Mouse (Mus musculus) spleen, postnatal 10 days (tissue): ENCODE results near the gene Ssx2ip.
A peak's percentile ranks its signal among the peaks of the same experiment; 100 is the strongest.
"Not testable (repeated sequence)": the region's sequence is repeated elsewhere in the genome, so short reads cannot be mapped to it uniquely, and the experiment has no call there.

Experiments used
- DNase-seq, 2 experiments: peaks; one replicate each; pipeline ENCODE4 v3.0.0; 2021 to 2022; ENCODE audit warnings: low spot score in 2 of 2

Gene Ssx2ip

GRCm38 (mm10) chr3:146403770-146404169 is 672 bp upstream of the Ssx2ip start:
- DNase-seq = no peak

GRCm38 (mm10) chr3:146405213-146406006 is 968 bp downstream of the Ssx2ip start:
- DNase-seq = peak; percentile 41 to 42

GRCm38 (mm10) chr3:146406007-146406341 is 1.5 kb downstream of the Ssx2ip start:
- no peak for DNase-seq

GRCm38 (mm10) chr3:146407086-146407721 is 2.8 kb downstream of the Ssx2ip start:
- no peak for DNase-seq

- peak in 1 of 2 experiments; percentile 30 for DNase-seq
These were observed 5.7 kb downstream of the Ssx2ip start for GRCm38 (mm10) chr3:146410114-146410513.

DNA sequence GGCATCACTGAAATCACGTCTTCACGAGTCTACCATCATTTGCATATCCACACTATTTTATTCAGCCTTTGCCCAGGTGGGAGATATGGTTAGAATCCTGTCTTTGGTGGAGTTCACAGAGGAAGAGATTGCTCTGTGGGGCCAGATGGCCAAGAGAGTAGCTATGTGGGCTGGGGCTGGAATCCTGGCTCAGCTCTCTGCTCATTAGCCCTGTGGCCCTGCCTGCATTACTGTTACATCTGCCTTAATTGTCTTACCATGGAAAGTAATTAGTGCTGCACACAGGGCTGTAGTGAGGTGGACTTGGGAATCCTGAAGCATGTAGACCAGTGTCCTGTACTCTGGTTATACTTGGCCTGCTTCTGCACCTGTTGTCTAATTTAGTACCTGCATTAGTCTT is 7.6 kb downstream of the Ssx2ip start:
- DNase-seq = no peak

- no peak for DNase-seq
These were observed 8.0 kb downstream of the Ssx2ip start for GRCm38 (mm10) chr3:146412480-146412879.

GRCm38 (mm10) chr3:146413016-146413415 is 8.6 kb downstream of the Ssx2ip start:
- DNase-seq = no peak

DNA sequence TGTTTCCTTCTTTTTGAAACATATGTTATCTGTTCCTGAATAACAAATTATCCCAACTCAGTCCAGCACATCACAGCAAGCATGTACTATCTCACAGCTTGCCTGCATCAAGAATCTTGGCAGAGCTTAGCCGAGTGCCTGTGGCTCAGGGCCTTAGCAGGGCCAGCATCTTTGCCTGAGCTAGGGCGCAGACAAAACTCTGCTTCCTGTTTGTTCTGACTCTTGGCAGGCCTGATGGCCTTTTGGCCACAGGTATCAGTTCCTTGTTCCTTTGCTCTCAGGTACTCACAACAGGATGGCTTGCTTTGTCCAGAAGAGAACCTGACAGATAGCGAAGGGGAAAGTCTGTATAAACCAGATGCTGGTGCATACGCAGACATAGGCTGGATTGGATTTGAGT is 9.6 kb downstream of the Ssx2ip start:
- no peak for DNase-seq

DNA sequence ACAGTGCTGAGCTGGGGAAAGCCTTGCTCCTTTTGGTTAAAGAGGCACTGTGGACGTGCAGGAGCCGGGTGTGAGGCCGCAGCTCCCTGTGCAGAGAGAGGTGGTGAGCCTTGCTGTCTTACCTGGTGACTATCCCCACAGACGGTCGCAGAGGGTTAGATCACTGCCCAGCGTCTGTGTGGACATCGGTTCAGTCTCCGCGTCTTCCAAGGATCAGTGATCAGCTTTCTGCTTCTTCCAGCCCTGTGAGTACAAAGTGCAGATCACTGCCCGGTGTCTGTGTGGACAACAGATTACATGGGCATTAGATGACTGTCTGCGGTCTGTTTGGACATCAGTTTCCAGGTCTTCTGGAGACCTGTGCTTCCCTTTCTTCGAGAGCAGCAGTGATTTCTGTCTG is 10.1 kb downstream of the Ssx2ip start:
- no peak for DNase-seq

GRCm38 (mm10) chr3:146417873-146418272 is 13.4 kb downstream of the Ssx2ip start:
- DNase-seq = no peak

DNA sequence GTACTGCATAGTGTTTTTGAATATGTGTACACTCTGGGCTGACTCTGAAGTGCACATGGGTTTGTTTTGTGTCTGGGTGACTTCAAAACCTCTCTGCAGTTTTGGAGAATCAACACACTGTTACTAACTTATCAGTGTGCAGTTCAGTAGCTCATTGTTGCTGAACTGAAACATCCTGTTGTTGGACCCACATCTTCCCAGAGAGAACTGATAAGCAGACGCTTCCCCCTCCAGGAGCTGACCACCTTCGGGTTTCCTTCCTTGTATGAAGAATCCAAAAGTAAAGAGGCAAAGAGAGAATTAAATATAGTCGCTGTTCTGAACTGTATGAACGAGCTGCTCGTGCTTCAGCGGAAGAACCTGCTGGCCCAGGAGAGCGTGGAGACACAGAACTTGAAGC is 14.5 kb downstream of the Ssx2ip start:
- DNase-seq = no peak

DNA sequence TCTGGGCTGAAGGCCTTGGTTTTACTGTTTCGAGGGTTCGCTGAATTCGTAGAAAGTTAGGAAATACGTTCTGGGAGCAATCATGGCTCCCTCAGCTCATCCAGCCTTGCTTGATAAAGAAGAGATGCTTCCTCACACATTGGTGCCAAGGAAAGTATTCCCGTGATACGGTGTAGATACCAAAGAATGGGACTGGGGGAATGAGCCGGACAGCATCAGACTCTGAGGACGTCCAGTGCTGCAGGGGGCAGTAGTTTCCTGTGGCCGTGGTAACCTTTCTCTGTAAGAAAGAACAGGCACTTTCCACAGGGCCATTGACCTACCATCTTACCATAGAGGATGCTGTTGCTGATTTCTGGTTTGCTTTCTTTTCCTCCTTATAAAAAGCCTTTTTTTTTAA is 15.1 kb downstream of the Ssx2ip start:
- no peak for DNase-seq

GRCm38 (mm10) chr3:146419992-146420537 is 15.6 kb downstream of the Ssx2ip start:
- DNase-seq = no peak

DNA sequence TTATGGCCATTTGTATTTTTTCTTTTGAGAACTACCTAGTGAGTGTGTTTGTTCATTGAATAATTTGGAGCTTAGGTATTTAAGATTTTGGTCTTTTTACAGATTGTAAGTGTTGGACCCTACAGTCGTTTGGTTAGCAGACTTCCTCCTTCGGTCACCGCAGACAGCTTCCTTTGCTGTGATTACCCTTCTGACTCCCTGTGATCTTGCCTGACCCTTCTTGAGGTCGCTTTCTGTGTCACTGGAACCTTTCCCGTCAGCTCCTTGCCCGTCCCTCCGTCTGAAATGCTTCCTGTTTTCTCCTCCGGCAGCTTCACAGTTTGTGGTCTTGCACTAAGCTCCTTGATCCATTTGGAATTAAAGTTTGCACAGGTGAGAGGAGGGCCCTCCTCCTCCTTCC is 17.3 kb downstream of the Ssx2ip start:
- no peak for DNase-seq

- DNase-seq = no peak
These were observed 19.3 kb downstream of the Ssx2ip start for GRCm38 (mm10) chr3:146423710-146424109.

GRCm38 (mm10) chr3:146424306-146424900 is 20.0 kb downstream of the Ssx2ip start:
- DNase-seq = no peak

DNA sequence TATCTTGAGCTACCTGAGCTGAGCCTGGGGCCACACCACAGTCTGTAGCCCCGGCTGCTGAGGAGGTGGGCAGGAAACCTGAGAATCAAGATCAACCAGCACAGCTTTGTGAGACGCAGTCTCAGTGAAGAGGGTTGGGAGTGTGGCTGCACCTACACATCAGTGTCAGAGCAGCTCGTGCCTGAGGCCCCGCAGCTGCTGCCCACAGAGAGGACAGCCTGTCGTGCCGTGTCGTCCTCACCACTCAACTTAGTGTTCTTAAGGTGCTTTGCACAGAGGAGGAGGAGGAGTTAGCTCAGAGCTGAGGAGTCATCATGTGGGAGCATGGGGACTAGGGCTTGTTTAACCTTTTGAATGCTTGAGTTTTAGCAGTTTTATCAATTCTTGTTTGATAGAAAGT is 21.5 kb downstream of the Ssx2ip start:
- DNase-seq = no peak

DNA sequence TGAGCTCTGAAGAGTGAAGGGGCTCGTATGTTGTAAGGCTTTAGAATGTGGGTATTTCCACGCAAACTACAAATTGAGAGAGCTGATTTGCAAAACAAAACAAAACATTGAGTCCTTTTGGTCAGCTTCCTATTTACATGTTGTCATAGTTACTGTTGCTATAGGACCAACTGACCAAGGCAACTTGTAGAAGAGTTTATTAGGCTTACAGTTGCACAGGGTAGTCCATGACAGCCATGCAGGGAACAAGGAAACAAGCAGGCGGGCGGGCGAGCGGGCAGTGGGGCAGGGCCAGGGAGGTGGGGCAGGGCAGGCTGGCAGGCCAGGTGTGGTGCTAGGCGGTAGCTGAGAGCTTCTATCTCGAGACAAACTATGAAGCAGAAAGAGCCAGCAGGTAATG is 22.0 kb downstream of the Ssx2ip start:
- no peak for DNase-seq

DNA sequence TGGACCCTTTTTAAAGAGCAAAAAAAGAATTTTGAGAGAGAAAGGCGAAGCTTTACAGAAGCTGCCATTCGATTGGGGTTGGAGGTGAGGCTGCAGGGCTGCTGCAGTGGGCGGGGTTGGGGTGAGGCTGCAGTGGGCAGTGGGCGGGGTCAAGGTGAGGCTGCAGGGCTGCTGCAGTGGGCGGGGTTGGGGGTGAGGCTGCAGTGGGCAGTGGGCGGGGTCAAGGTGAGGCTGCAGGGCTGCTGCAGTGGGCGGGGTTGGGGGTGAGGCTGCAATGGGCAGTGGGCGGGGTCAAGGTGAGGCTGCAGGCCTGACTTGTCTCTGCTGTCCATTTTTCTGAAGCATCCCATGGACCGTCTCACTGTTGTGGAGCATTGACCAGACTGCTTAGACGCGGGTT is 28.6 kb downstream of the Ssx2ip start:
- DNase-seq = not testable (repeated sequence)

DNA sequence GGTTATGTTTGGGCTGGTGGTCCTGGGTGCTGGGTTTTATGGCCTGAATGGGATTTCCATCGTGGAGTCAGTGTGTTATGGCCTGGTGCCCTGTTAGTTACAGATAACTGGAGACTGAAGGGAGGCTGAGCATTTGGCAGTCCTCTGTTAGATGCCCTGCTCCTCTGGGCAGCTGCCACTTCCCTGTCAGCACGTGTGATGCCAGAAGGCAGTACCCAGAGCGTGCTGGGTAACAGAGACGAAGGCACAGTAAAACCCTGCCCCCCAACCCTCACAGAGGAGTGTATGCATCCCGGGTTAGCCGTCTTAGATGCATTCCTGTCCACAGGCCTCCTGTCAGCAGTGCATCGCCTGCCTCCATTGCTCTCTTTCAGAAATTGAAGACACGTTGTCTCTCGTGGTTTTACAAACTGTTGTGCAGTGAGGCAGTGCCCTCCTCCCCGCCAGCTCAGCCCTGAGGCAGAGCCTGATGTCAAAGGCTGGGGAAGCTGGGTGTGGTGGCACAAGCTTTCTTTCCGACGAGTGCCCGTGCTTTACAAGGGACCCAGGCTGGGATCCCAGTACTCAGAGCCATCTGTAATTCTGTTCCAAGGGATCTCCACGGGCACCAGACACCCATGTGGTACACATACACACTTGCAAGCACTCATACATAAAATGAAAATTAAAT is 29.4 kb downstream of the Ssx2ip start:
- no peak for DNase-seq

- DNase-seq = no peak
These were observed 30.2 kb downstream of the Ssx2ip start for GRCm38 (mm10) chr3:146434686-146435085.
